Mouse (Mus musculus): Measurements from ENCODE around the gene Haghl.

The Haghl gene

GRCm38 (mm10) chr17:25738861-25739260 lies 46.6 kb downstream of the Haghl start:
- no peak for DNase-seq

- no peak for DNase-seq
These were observed 49.7 kb downstream of the Haghl start, which contains the start of gene Mslnl for GRCm38 (mm10) chr17:25735745-25736144. TSS of gene Mslnl (plus strand) at chr17:25736042.

DNA sequence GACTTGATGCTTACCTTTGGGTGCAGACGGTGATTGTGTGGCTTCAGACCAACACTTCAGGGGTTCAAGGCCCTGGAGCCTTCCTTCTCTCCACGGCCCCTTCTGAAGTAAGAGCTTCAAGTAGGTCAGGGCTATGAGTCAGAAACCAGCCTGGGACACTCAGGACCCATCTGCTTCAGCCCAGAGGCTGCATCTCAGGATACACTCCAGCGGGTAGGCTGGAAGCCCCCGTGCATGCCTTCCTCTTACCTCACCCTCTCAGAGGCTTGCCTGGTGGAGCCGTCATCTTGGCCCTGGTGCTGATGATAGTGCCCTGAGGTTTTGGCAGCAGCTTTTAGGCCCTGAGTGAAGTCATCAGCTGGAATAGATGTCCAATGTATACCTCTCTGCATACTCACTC lies 50.2 kb downstream of the Haghl start:
- DNase-seq = no peak

DNA sequence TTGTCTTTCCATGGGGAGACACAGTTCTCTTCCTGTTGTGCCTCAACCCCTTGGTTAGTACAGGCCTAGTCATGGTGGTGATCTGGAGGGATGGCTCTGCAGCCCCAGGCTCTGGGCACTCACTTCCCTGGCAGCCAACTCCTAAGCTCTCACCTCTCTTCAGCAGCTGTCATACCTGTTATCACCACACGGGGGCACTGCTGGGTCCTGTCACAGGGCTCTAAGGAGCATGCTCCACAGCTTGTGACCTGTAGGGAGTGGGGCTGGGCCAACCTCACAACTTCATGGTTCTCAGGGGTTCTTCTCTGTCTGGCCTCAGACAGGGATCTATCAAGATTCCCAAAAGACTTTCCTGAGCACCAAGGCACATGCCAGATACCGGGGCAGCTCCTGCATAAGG lies 53.4 kb downstream of the Haghl start:
- DNase-seq = peak; percentile 87

Measured in cerebellum, adult 9-10 months (tissue).